ENCODE assay signal across 31 mouse cellular contexts in genomic region chr1:156572952-156573351, GRCm38 (mm10). TPM values are rescaled to one million over a fixed set of nuclear protein-coding genes. Genes with fewer than 3 reads are reported as not detected.
DNase-seq lines count a peak whose midpoint lies in the region; ATAC-seq and TF ChIP-seq lines count a peak whose summit lies in the region.
"Had no signal": no experiment of that assay in that cellular context is flagged by ENCODE, and none has a peak within 500 bp of the region (broad histone marks: within the 10 kb centered on the region; RNA-seq: fewer than 3 reads in every experiment).

No protein-coding gene starts in this region.

- 69% methylated on average over 4 of the region's 4 CpGs for WGBS in forebrain, embryonic 15.5 days
- 86% methylated on average over 4 of the region's 4 CpGs for WGBS in forebrain, embryonic 13.5 days
- 44% methylated on average over 4 of the region's 4 CpGs for WGBS in olfactory bulb, adult 2 months

- TF ChIP-seq CTCF in layer of hippocampus, adult 2 months (conservative IDR thresholded peaks at IDR 0.05): no peak
- TF ChIP-seq CTCF in olfactory bulb, adult 2 months (IDR thresholded peaks at IDR 0.05; ENCODE audit: insufficient read depth, low read depth, low read length): no peak

- H3K9me3 ChIP-seq in forebrain, embryonic 15.5 days: no peaks in the 10 kb centered on the region
- no peaks in the 10 kb centered on the region for H3K9me3 ChIP-seq in forebrain, embryonic 13.5 days (replicated peaks)
- H3K9me3 ChIP-seq: heart, embryonic 12.5 days; hindbrain, embryonic 13.5 days; limb, embryonic 12.5 days; liver, embryonic 15.5 days; midbrain, embryonic 10.5 days; midbrain, embryonic 15.5 days; neural tube, embryonic 13.5 days; stomach, embryonic 15.5 days had no signal

- no peak for ATAC-seq in forebrain, embryonic 15.5 days (replicated peaks)
- no peak for ATAC-seq in forebrain, embryonic 13.5 days
- ATAC-seq: activated CD4-positive, CD25-positive, alpha-beta regulatory T cell, adult 4 months; intestine, postnatal 0 days; midbrain, embryonic 15.5 days had no signal

- H3K4me1 ChIP-seq in forebrain, embryonic 15.5 days: 0 out of 2 replicates have a peak, but pooled peaks cover 3% of the 10 kb centered on the region
- H3K4me1 ChIP-seq in forebrain, embryonic 13.5 days: no peaks in the 10 kb centered on the region
- H3K4me1 ChIP-seq in olfactory bulb, adult 2 months (ENCODE audit: control insufficient read depth, insufficient read depth, low read length): peaks cover 9% of the 10 kb centered on the region
- H3K4me1 ChIP-seq: hindbrain, embryonic 13.5 days; limb, embryonic 12.5 days; midbrain, embryonic 10.5 days; midbrain, embryonic 15.5 days; neural tube, embryonic 13.5 days; stomach, embryonic 15.5 days had no signal

- H3K27me3 ChIP-seq in forebrain, embryonic 15.5 days: no peaks in the 10 kb centered on the region
- H3K27me3 ChIP-seq in forebrain, embryonic 13.5 days: no peaks in the 10 kb centered on the region
- H3K27me3 ChIP-seq: CH12.LX; heart, embryonic 12.5 days; hindbrain, embryonic 13.5 days; limb, embryonic 12.5 days; liver, embryonic 15.5 days; midbrain, embryonic 15.5 days; neural tube, embryonic 13.5 days; stomach, embryonic 15.5 days had no signal

- DNase-seq in kidney, adult 9 months: peak; percentile 26
- DNase-seq in kidney, postnatal 10 days: no peak
- peak; percentile 31 to 55 for DNase-seq in layer of hippocampus, adult 2 months (ENCODE audit: low spot score in 2 of 2)
- DNase-seq in thymus, postnatal 14 days: no peak
- DNase-seq: adrenal gland, adult 2 months; adrenal gland, postnatal 36 days; cerebellum, adult 8-10 months; cerebellum, postnatal 25 days; gastrocnemius, adult 2 months; gastrocnemius, postnatal 36 days; heart, adult 2 months; heart, postnatal 4 days; kidney, postnatal 4 days; lung, embryonic 14.5 days; lung, postnatal 14 days; right cerebral cortex, postnatal 25 days had no signal

- no peak overlapping the region for H3K4me3 ChIP-seq in forebrain, embryonic 15.5 days
- no peak overlapping the region for H3K4me3 ChIP-seq in forebrain, embryonic 13.5 days
- no peak overlapping the region for H3K4me3 ChIP-seq in layer of hippocampus, adult 2 months
- H3K4me3 ChIP-seq in olfactory bulb, adult 2 months (ENCODE audit: insufficient read depth, low read depth, low read length): no peak overlapping the region
- H3K4me3 ChIP-seq: gastrocnemius, adult 2 months; heart, adult 2 months; heart, embryonic 12.5 days; hindbrain, embryonic 13.5 days; left cerebral cortex, adult 2 months; limb, embryonic 12.5 days; liver, embryonic 15.5 days; midbrain, embryonic 10.5 days; midbrain, embryonic 15.5 days; neural tube, embryonic 13.5 days; stomach, embryonic 15.5 days had no signal

- TF ChIP-seq POLR2A in olfactory bulb, adult 2 months (IDR thresholded peaks at IDR 0.05; ENCODE audit: insufficient read depth, low read depth, low read length): no peak

- no peak overlapping the region for H3K4me2 ChIP-seq in forebrain, embryonic 15.5 days (replicated peaks)
- no peak overlapping the region for H3K4me2 ChIP-seq in forebrain, embryonic 13.5 days
- H3K4me2 ChIP-seq: heart, embryonic 12.5 days; hindbrain, embryonic 13.5 days; limb, embryonic 12.5 days; liver, embryonic 15.5 days; lung, embryonic 14.5 days; midbrain, embryonic 15.5 days; neural tube, embryonic 13.5 days; stomach, embryonic 15.5 days had no signal

- H3K9ac ChIP-seq in forebrain, embryonic 15.5 days (replicated peaks): no peak overlapping the region
- no peak overlapping the region for H3K9ac ChIP-seq in forebrain, embryonic 13.5 days
- H3K9ac ChIP-seq: heart, embryonic 12.5 days; hindbrain, embryonic 13.5 days; limb, embryonic 12.5 days; liver, embryonic 15.5 days; lung, embryonic 14.5 days; midbrain, embryonic 15.5 days; neural tube, embryonic 13.5 days; stomach, embryonic 15.5 days had no signal

- H3K36me3 ChIP-seq in forebrain, embryonic 15.5 days: no peaks in the 10 kb centered on the region
- H3K36me3 ChIP-seq in forebrain, embryonic 13.5 days (ENCODE audit: poor library complexity, severe bottlenecking): no peaks in the 10 kb centered on the region
- H3K36me3 ChIP-seq: heart, embryonic 12.5 days; hindbrain, embryonic 13.5 days; limb, embryonic 12.5 days; liver, embryonic 15.5 days; midbrain, embryonic 10.5 days; midbrain, embryonic 15.5 days; neural tube, embryonic 13.5 days; stomach, embryonic 15.5 days had no signal

- H3K27ac ChIP-seq in forebrain, embryonic 15.5 days (replicated peaks): peak overlapping the region; percentile 64
- no peak overlapping the region for H3K27ac ChIP-seq in forebrain, embryonic 13.5 days
- peak overlapping the region; percentile 63 for H3K27ac ChIP-seq in layer of hippocampus, adult 2 months
- peak overlapping the region; percentile 8; the same call in 1 of the 2 replicates for H3K27ac ChIP-seq in olfactory bulb, adult 2 months (ENCODE audit: insufficient read depth, low read depth, low read length)
- H3K27ac ChIP-seq: gastrocnemius, adult 2 months; heart, adult 2 months; hindbrain, embryonic 13.5 days; left cerebral cortex, adult 2 months; limb, embryonic 12.5 days; liver, embryonic 15.5 days; midbrain, embryonic 10.5 days; midbrain, embryonic 15.5 days; neural tube, embryonic 13.5 days; stomach, embryonic 15.5 days had no signal

RNA-seq across cellular contexts. Expression of gene Abl2, which starts 14.4 kb away (rescaled TPM):
- polyA plus RNA-seq in forebrain, embryonic 15.5 days (2015; fragmentation: Nextera tagmentation; extraction: Ambion mirVana): 6.5 and 6.9 TPM in 2 replicates
- 5.8 and 6.5 TPM in 2 replicates for polyA plus RNA-seq in forebrain, embryonic 13.5 days (2015; fragmentation: Nextera tagmentation; extraction: Ambion mirVana)
- total RNA-seq in layer of hippocampus, adult 2 months (2021): 10 to 100 TPM; 87.4 to 88.2 TPM
- polyA plus RNA-seq in olfactory bulb, adult 2 months (2012; ENCODE audit: insufficient read depth, insufficient read length, low replicate concordance, missing spikeins): 116 TPM in 1 of 2 replicates, not detected in the other

RNA-seq across cellular contexts. Expression of gene Gm10031, which starts 49.1 kb away (rescaled TPM):
- 0.57 and 0.71 TPM in 2 replicates for polyA plus RNA-seq in forebrain, embryonic 15.5 days (2015; fragmentation: Nextera tagmentation; extraction: Ambion mirVana)
- 0.71 and 0.75 TPM in 2 replicates for polyA plus RNA-seq in forebrain, embryonic 13.5 days (2015; fragmentation: Nextera tagmentation; extraction: Ambion mirVana)
- total RNA-seq in layer of hippocampus, adult 2 months (2021): 10 to 100 TPM; 40.4 to 44.5 TPM
- not detected in 2 replicates for polyA plus RNA-seq in olfactory bulb, adult 2 months (2012; ENCODE audit: insufficient read depth, insufficient read length, low replicate concordance, missing spikeins)

Comparison
In these comparisons a context has a peak if more than half of its experiments do, and no peak if none do; other contexts are left out.
1. DNase-seq: peak in kidney, adult 9 months (single experiment) and layer of hippocampus, adult 2 months (2 of 2); none in kidney, postnatal 10 days (single experiment) and thymus, postnatal 14 days (single experiment).